Mouse (Mus musculus) neural tube, embryonic 11.5 days (tissue): ENCODE measurements at regions not wholly inside any gene's neighbourhood (a gene's known extent, or its start where the extent isn't known, plus 50 kb on each side); places are given as distances from the start of the nearest gene placed in this dataset.
"Not testable (repeated sequence)": the region's sequence is repeated elsewhere in the genome, so short reads cannot be mapped to it uniquely, and the experiment has no call there.

Experiments
- ATAC-seq: fragments of 200-750 bp; cut with Nextera tagmentation; 2 replicates; pipeline ENCODE4 v1.8.0; 2017; ENCODE audit warnings: moderate number of reproducible peaks, mild to moderate bottlenecking, moderate TSS enrichment, moderate library complexity; ENCODE audit not compliant: insufficient read depth, low FRiP score, low TSS enrichment
- DNase-seq: peaks from one replicate; pipeline ENCODE4 v3.0.0-alpha.2; 2015; ENCODE audit warnings: low spot score
- H3K27ac ChIP-seq: fragments of 300-500 bp; sonication (generic); 2 replicates; pipeline ENCODE4 v1.5.1; 2014; ENCODE audit warnings: low read depth, mild to moderate bottlenecking, low read length
- H3K27me3 ChIP-seq: fragments of 300-500 bp; sonication (generic); 2 replicates; pipeline ENCODE4 v1.6.1; 2014; ENCODE audit warnings: mild to moderate bottlenecking, low read length, mixed read lengths; ENCODE audit not compliant: control insufficient read depth, insufficient read depth
- H3K36me3 ChIP-seq: fragments of 300-500 bp; sonication (generic); 2 replicates; pipeline ENCODE4 v1.6.1; 2014; ENCODE audit warnings: mild to moderate bottlenecking, low read length, moderate library complexity, mixed read lengths; ENCODE audit not compliant: control insufficient read depth, insufficient read depth
- H3K4me1 ChIP-seq: fragments of 300-500 bp; sonication (generic); 2 replicates; pipeline ENCODE4 v1.6.1; 2014; ENCODE audit warnings: low read length, mixed read lengths; ENCODE audit not compliant: control insufficient read depth, insufficient read depth
- H3K4me2 ChIP-seq: fragments of 300-500 bp; sonication (generic); 2 replicates; pipeline ENCODE4 v1.6.1; 2014; ENCODE audit warnings: low read depth, mild to moderate bottlenecking, moderate library complexity
- H3K4me3 ChIP-seq: fragments of 300-500 bp; sonication (generic); 2 replicates; pipeline ENCODE4 v1.5.1; 2014; ENCODE audit warnings: low read depth, low read length
- H3K9ac ChIP-seq: fragments of 300-500 bp; sonication (generic); 2 replicates; pipeline ENCODE4 v1.6.1; 2014; ENCODE audit warnings: mild to moderate bottlenecking, low read length
- H3K9me3 ChIP-seq: fragments of 300-500 bp; sonication (generic); 2 replicates; pipeline ENCODE4 v1.6.1; 2016; ENCODE audit warnings: low read length; ENCODE audit not compliant: control insufficient read depth
- WGBS: fragments of 180-500 bp; shearing (Covaris S2); extraction: QIAGEN DNeasy Blood & Tissue Kit; methylation state at CpG from one replicate; pipeline ENCODE4 v1.1.7; 2014; 5-methylcytosine and 5-hydroxymethylcytosine counted together

DNA sequence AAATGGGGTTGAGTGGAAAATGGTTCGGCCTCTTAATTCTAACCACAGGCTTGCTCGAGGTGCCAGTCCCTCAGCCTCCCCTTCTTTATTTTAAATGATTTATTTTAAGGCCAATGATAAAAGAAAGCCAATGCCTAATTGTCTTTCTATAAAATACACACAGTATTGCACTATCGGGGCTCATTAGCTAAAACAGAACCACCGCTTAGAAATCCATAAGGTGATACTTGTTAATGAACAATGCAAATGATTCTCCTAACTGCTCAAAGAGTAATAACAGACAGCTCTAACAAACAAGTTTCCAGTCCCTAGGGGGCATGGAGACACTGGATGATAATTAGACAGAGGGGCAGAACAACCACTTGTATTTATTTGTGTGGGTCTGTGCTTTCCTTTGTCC, 58.8 kb downstream of the Emx2 start:
- H3K27me3 ChIP-seq = no peaks in the 10 kb centered on the region
- H3K9me3 ChIP-seq = no peaks in the 10 kb centered on the region
- H3K27ac ChIP-seq = no peak overlapping the region
- H3K4me2 ChIP-seq = no peak overlapping the region
- no peak overlapping the region for H3K4me3 ChIP-seq
- H3K9ac ChIP-seq = no peak overlapping the region
- no peak for ATAC-seq
- H3K36me3 ChIP-seq = no peaks in the 10 kb centered on the region
- no peak for DNase-seq
- WGBS = 86% methylated on average over 4 of the region's 4 CpGs
- no peaks in the 10 kb centered on the region for H3K4me1 ChIP-seq

DNA sequence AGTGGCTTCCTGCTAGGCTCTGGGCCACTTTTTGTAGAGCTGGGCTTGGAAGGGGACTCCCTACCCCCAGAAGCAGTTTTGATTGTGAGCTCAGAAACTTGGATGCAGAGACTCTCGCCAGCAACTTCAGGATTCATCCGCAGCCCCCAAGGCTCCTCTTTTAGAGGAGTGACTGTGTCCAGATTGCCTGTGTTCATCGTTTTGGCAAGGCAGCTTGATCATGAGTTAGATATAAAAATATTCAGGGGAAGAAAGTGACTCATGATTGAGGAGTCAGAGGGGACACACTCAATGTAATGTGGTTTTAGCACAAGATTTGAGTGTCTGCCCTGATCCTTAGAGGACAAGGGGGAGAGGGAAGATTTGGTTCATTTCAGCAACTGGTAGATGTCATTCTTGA, 61.0 kb downstream of the Emx2 start:
- no peak for ATAC-seq
- Histone ChIP-seq H3K36me3 (no peaks in the 10 kb centered on the region), H3K9me3 (no peaks in the 10 kb centered on the region), H3K9ac (no peak overlapping the region), H3K4me2 (no peak overlapping the region), H3K27ac (no peak overlapping the region), H3K4me3 (no peak overlapping the region), H3K4me1 (no peaks in the 10 kb centered on the region), H3K27me3 (no peaks in the 10 kb centered on the region)
- WGBS = 88% methylated on average over 3 of the region's 3 CpGs
- DNase-seq = no peak

DNA sequence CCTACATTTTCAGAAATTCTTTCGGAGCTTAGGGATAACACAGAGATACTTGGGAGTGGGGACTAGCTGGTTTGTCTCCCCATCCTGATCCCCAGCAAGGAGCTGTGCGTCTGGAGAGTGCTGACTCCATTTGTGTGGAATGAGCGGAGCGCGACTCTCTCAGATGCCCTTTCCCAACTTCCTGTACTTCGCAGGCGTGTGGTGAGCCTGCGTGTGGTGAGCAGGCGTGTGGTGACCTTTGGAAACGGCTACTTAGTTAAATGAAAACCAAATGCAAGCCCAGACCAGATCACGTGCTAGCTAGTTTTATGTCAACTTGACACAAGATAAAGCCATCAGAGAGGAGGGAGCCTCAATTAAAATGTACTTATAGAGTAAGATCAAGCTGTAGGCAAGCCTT, 64.0 kb downstream of the Emx2 start:
- H3K4me3 ChIP-seq = no peak overlapping the region
- no peaks in the 10 kb centered on the region for H3K27me3 ChIP-seq
- H3K4me1 ChIP-seq = no peaks in the 10 kb centered on the region
- DNase-seq = no peak
- no peaks in the 10 kb centered on the region for H3K9me3 ChIP-seq
- no peak overlapping the region for H3K9ac ChIP-seq
- 64% methylated on average over 11 of the region's 11 CpGs for WGBS
- no peak for ATAC-seq
- no peak overlapping the region for H3K4me2 ChIP-seq
- H3K27ac ChIP-seq = no peak overlapping the region
- H3K36me3 ChIP-seq = no peaks in the 10 kb centered on the region

DNA sequence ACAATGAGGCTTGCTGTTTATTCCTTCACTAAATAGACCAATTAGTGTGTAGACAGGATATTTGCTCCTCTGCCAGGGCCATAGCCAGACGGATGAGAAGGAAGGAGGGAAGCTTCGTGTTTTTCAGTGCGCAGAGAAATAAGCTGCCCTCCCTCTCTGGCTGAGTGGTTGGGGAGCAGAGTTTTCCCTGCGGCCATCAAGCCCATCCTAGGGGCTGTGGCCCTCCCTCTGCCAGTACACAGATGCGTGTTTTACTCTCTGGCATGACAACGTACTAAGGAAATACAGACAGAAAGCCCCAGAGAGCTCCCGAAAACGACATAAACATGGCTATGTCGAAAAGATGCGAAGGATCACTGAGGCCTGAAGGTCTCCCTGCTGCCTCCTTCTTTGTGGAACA, 65.2 kb downstream of the Emx2 start:
- Histone ChIP-seq H3K27me3 (no peaks in the 10 kb centered on the region), H3K4me3 (no peak overlapping the region), H3K4me1 (no peaks in the 10 kb centered on the region), H3K36me3 (no peaks in the 10 kb centered on the region), H3K9ac (no peak overlapping the region), H3K27ac (no peak overlapping the region), H3K9me3 (no peaks in the 10 kb centered on the region), H3K4me2 (no peak overlapping the region)
- no peak for DNase-seq
- ATAC-seq = no peak
- 78% methylated on average over 10 of the region's 10 CpGs for WGBS

DNA sequence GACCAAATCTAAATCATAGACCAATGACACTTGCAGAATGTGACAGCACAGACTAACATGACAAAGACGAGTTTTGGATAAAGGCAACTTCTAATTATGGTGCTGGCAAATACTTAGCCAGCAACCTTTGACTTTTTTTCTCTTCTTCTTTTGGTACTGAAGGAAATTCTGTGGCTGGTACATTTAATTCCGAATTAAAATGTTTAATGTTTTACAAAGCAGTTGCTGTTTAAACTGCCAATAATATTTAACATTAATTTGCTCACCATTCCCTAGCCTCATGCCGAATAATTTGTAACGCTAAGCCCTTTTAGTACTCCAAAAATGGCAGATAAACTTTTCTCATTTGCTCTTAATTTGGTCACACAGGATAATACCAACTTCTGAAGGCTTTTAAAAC, 105.9 kb downstream of the Emx2 start:
- Histone ChIP-seq H3K27ac (no peak overlapping the region), H3K4me3 (no peak overlapping the region), H3K4me1 (no peaks in the 10 kb centered on the region), H3K9me3 (no peaks in the 10 kb centered on the region), H3K36me3 (no peaks in the 10 kb centered on the region), H3K27me3 (no peaks in the 10 kb centered on the region), H3K4me2 (no peak overlapping the region), H3K9ac (no peak overlapping the region)
- DNase-seq (no peak), ATAC-seq (no peak)
- 82% methylated on average over 4 of the region's 4 CpGs for WGBS

DNA sequence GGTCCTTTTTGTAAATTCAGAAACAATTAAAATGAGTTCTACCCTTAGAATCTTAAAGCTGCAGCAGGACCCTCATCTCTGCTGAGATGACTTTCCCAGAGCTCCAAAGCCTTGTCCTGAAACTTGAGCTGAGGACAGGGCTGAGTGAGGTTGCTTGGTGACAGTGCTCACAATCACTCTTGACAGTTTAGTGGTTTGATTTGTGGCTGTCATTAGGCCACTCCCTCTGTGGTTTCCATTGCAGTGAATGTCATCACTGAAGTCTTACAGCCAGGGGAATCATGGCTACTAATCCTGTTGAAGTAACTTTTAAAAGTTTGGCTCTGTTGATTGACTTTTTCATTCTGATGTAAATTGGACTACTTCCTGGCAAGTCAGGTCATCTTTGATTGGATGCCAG, 110.7 kb downstream of the Emx2 start:
- Histone ChIP-seq H3K27me3 (no peaks in the 10 kb centered on the region), H3K4me1 (no peaks in the 10 kb centered on the region), H3K9ac (no peak overlapping the region), H3K4me2 (no peak overlapping the region), H3K36me3 (no peaks in the 10 kb centered on the region), H3K27ac (no peak overlapping the region), H3K4me3 (no peak overlapping the region), H3K9me3 (no peaks in the 10 kb centered on the region)
- DNase-seq (no peak), ATAC-seq (no peak)

DNA sequence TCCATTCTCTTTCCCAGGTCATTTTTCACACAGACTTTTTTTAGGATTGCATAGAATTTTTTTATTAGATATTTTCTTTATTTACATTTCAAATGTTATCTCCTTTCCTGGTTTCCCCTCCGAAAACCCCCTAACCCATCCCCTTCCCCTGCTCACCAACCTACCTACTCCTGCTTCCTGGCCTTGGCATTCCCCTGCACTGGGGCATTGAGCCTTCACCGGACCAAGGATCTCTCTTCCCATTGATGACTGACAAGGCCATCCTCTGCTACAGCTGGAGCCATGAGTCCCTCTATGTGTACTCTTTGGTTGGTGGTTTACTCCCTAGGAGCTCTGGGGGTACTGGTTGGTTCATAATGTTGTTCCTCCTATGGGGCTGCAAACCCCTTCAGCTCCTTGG, 111.4 kb downstream of the Emx2 start:
- 93% methylated on average over 2 of the region's 2 CpGs for WGBS
- not testable (repeated sequence) for H3K4me1 ChIP-seq

DNA sequence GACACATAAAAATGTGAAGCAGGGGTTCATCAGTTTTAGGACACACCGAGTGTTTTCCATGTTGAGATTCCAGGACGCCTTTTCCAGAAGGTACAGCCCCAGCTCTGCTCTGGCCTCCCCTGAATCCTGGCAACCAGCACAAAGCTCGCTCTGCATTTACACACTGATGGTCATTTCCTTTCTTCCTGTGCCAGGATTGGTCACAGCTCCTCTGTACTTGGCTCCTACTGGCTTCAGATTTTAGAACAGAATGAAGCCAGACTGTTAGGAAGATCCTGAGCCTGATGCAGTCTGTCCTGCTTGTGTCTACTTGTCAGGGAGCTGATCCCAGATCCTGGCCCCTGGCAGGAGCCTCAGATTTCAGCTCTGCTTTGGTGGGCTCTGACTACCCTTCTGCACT, 116.2 kb downstream of the Emx2 start:
- ATAC-seq (no peak), DNase-seq (no peak)
- Histone ChIP-seq H3K36me3 (no peaks in the 10 kb centered on the region), H3K9me3 (no peaks in the 10 kb centered on the region), H3K4me1 (no peaks in the 10 kb centered on the region), H3K4me2 (no peak overlapping the region), H3K27ac (no peak overlapping the region), H3K4me3 (no peak overlapping the region), H3K9ac (no peak overlapping the region), H3K27me3 (no peaks in the 10 kb centered on the region)
- WGBS = 67% methylated on average over 3 of the region's 3 CpGs

More for the DNA sequence above, 111.4 kb downstream of the Emx2 start:
- ATAC-seq, DNase-seq, H3K27me3 ChIP-seq, H3K36me3 ChIP-seq, H3K9ac ChIP-seq, H3K27ac ChIP-seq, H3K9me3 ChIP-seq, H3K4me3 ChIP-seq, H3K4me2 ChIP-seq: not testable (repeated sequence)

DNA sequence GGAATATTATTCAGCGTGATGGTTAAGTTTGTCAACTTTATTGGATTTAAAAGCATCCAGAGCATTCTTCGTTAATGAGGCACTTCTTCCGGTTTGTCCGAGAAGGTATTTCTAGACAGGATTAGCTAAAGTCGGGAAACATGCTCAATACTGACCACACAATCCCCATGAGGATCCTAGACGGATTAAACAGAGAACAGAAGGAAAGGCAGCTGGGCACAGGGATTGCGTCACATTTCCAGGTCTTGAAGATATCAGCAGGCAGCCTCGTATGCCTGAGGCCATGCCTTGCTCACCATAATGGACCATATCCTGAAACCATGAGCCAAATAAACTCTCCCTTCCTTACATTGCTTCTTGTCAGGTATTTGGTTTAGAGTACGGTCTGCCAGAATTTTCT, 119.7 kb downstream of the Emx2 start:
- Histone ChIP-seq H3K4me3 (no peak overlapping the region), H3K27ac (no peak overlapping the region), H3K9me3 (no peaks in the 10 kb centered on the region), H3K36me3 (no peaks in the 10 kb centered on the region), H3K9ac (no peak overlapping the region), H3K4me1 (no peaks in the 10 kb centered on the region), H3K4me2 (no peak overlapping the region), H3K27me3 (0 out of 2 replicates have a peak, but pooled peaks cover 2% of the 10 kb centered on the region)
- DNase-seq = no peak
- ATAC-seq = no peak
- 77% methylated on average over 9 of the region's 9 CpGs for WGBS
